Mouse (Mus musculus): Measurements from ENCODE around the gene Kif26b. TPM values are rescaled to one million over a fixed set of nuclear protein-coding genes. Genes with fewer than 3 reads are reported as not detected.

The Kif26b gene
- polyA plus RNA-seq, 1 experiment from 2014 or later: 2.2 TPM

DNA sequence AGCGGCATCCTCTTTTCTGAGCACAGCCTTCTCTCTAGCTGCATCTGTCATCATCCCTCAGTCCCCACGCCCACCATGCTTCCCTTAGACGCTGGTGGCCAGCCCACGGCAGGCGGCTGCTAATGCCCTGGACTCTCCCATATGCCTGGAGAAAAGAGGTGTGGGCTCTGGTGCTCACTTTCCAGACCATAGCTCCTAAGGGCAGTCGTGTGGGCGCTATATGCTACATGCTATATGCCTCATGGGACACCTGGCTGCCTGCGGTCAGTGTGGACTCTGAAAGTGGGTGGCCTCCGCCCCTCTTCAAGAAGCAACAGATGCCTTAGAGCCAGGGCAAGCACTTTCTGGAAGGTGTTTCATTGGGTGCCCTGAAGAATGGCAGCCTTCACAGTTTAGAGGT is 306.9 kb downstream of the Kif26b start:
- WGBS: 69% methylated on average over 9 of the region's 9 CpGs

GRCm38 (mm10) chr1:178836998-178837397 is 308.1 kb downstream of the Kif26b start:
- TF ChIP-seq CTCF (IDR thresholded peaks at IDR 0.05; ENCODE audit: low read depth): no peak
- Histone ChIP-seq H3K27me3 (ENCODE audit: insufficient read depth, low read length) (no peaks in the 10 kb centered on the region), H3K4me2 (no peak overlapping the region), H3K27ac (ENCODE audit: low read depth) (no peak overlapping the region), H3K9me3 (ENCODE audit: low read depth, low read length) (no peaks in the 10 kb centered on the region), H3K9ac (no peak overlapping the region), H3K4me1 (ENCODE audit: insufficient read depth) (no peaks in the 10 kb centered on the region), H3K4me3 (ENCODE audit: low read depth, low read length) (no peak overlapping the region), H3K36me3 (ENCODE audit: insufficient read depth) (no peaks in the 10 kb centered on the region)
- no peak for ATAC-seq (ENCODE audit: insufficient read depth)
- DNase-seq: no peak
- WGBS: 80% methylated on average over 1 of the region's 1 CpGs

More for the DNA sequence above, 306.9 kb downstream of the Kif26b start:
- TF ChIP-seq CTCF (IDR thresholded peaks at IDR 0.05; ENCODE audit: low read depth): no peak
- no peaks in the 10 kb centered on the region for H3K36me3 ChIP-seq (ENCODE audit: insufficient read depth)
- ATAC-seq (ENCODE audit: insufficient read depth): no peak
- no peak overlapping the region for H3K27ac ChIP-seq (ENCODE audit: low read depth)
- no peaks in the 10 kb centered on the region for H3K4me1 ChIP-seq (ENCODE audit: insufficient read depth)
- H3K27me3 ChIP-seq (ENCODE audit: insufficient read depth, low read length): no peaks in the 10 kb centered on the region
- no peak for DNase-seq
- H3K4me2 ChIP-seq: no peak overlapping the region
- H3K9ac ChIP-seq: no peak overlapping the region
- no peak overlapping the region for H3K4me3 ChIP-seq (ENCODE audit: low read depth, low read length)
- H3K9me3 ChIP-seq (ENCODE audit: low read depth, low read length): no peaks in the 10 kb centered on the region

- no peaks in the 10 kb centered on the region for H3K4me1 ChIP-seq (ENCODE audit: insufficient read depth)
- no peak for DNase-seq
- no peaks in the 10 kb centered on the region for H3K9me3 ChIP-seq (ENCODE audit: low read depth, low read length)
- no peak overlapping the region for H3K4me3 ChIP-seq (ENCODE audit: low read depth, low read length)
- no peak for ATAC-seq (ENCODE audit: insufficient read depth)
- WGBS: 50% methylated on average over 10 of the region's 10 CpGs
- H3K4me2 ChIP-seq: no peak overlapping the region
- H3K9ac ChIP-seq: no peak overlapping the region
- H3K27ac ChIP-seq (ENCODE audit: low read depth): no peak overlapping the region
- H3K27me3 ChIP-seq (ENCODE audit: insufficient read depth, low read length): no peaks in the 10 kb centered on the region
- no peak for TF ChIP-seq CTCF (IDR thresholded peaks at IDR 0.05; ENCODE audit: low read depth)
- H3K36me3 ChIP-seq (ENCODE audit: insufficient read depth): no peaks in the 10 kb centered on the region
Measured at GRCm38 (mm10) chr1:178838696-178839320, 309.9 kb downstream of the Kif26b start.

GRCm38 (mm10) chr1:178840311-178840710 is 311.4 kb downstream of the Kif26b start:
- no peak overlapping the region for H3K4me2 ChIP-seq
- TF ChIP-seq CTCF (IDR thresholded peaks at IDR 0.05; ENCODE audit: low read depth): no peak
- H3K4me3 ChIP-seq (ENCODE audit: low read depth, low read length): no peak overlapping the region
- H3K9ac ChIP-seq: no peak overlapping the region
- DNase-seq (peak; percentile 23), ATAC-seq (ENCODE audit: insufficient read depth) (no peak)
- H3K4me1 ChIP-seq (ENCODE audit: insufficient read depth): no peaks in the 10 kb centered on the region
- H3K9me3 ChIP-seq (ENCODE audit: low read depth, low read length): no peaks in the 10 kb centered on the region
- no peaks in the 10 kb centered on the region for H3K36me3 ChIP-seq (ENCODE audit: insufficient read depth)
- no peak overlapping the region for H3K27ac ChIP-seq (ENCODE audit: low read depth)
- 59% methylated on average over 7 of the region's 7 CpGs for WGBS
- H3K27me3 ChIP-seq (ENCODE audit: insufficient read depth, low read length): no peaks in the 10 kb centered on the region

- 80% methylated on average over 6 of the region's 6 CpGs for WGBS
- DNase-seq (no peak), ATAC-seq (ENCODE audit: insufficient read depth) (no peak)
- Histone ChIP-seq H3K9me3 (ENCODE audit: low read depth, low read length) (no peaks in the 10 kb centered on the region), H3K36me3 (ENCODE audit: insufficient read depth) (no peaks in the 10 kb centered on the region), H3K4me1 (ENCODE audit: insufficient read depth) (no peaks in the 10 kb centered on the region), H3K9ac (no peak overlapping the region), H3K4me2 (no peak overlapping the region), H3K4me3 (ENCODE audit: low read depth, low read length) (no peak overlapping the region), H3K27ac (ENCODE audit: low read depth) (no peak overlapping the region), H3K27me3 (ENCODE audit: insufficient read depth, low read length) (no peaks in the 10 kb centered on the region)
- TF ChIP-seq CTCF (IDR thresholded peaks at IDR 0.05; ENCODE audit: low read depth): no peak
Measured at GRCm38 (mm10) chr1:178844839-178845238, 315.9 kb downstream of the Kif26b start.

- H3K4me2 ChIP-seq: no peak overlapping the region
- 76% methylated on average over 5 of the region's 5 CpGs for WGBS
- no peak overlapping the region for H3K9ac ChIP-seq
- no peak for TF ChIP-seq CTCF (IDR thresholded peaks at IDR 0.05; ENCODE audit: low read depth)
- ATAC-seq (ENCODE audit: insufficient read depth): no peak
- H3K4me1 ChIP-seq (ENCODE audit: insufficient read depth): no peaks in the 10 kb centered on the region
- H3K36me3 ChIP-seq (ENCODE audit: insufficient read depth): no peaks in the 10 kb centered on the region
- no peak overlapping the region for H3K27ac ChIP-seq (ENCODE audit: low read depth)
- DNase-seq: no peak
- no peaks in the 10 kb centered on the region for H3K27me3 ChIP-seq (ENCODE audit: insufficient read depth, low read length)
- no peaks in the 10 kb centered on the region for H3K9me3 ChIP-seq (ENCODE audit: low read depth, low read length)
- H3K4me3 ChIP-seq (ENCODE audit: low read depth, low read length): no peak overlapping the region
Measured at GRCm38 (mm10) chr1:178847569-178847968, 318.6 kb downstream of the Kif26b start.

- no peak for DNase-seq
- no peak for ATAC-seq (ENCODE audit: insufficient read depth)
- Histone ChIP-seq H3K4me1 (ENCODE audit: insufficient read depth) (no peaks in the 10 kb centered on the region), H3K36me3 (ENCODE audit: insufficient read depth) (no peaks in the 10 kb centered on the region), H3K27me3 (ENCODE audit: insufficient read depth, low read length) (no peaks in the 10 kb centered on the region), H3K4me3 (ENCODE audit: low read depth, low read length) (no peak overlapping the region), H3K27ac (ENCODE audit: low read depth) (no peak overlapping the region), H3K9me3 (ENCODE audit: low read depth, low read length) (no peaks in the 10 kb centered on the region), H3K9ac (no peak overlapping the region), H3K4me2 (no peak overlapping the region)
- WGBS: 73% methylated on average over 5 of the region's 5 CpGs
- no peak for TF ChIP-seq CTCF (IDR thresholded peaks at IDR 0.05; ENCODE audit: low read depth)
Measured at GRCm38 (mm10) chr1:178848380-178849106, 319.6 kb downstream of the Kif26b start.
